Mouse (Mus musculus) ES-Bruce4 (cell line): ENCODE data around the gene Klhl21. TPM values are rescaled to one million over a fixed set of nuclear protein-coding genes. Genes with fewer than 3 reads are reported as not detected.

Source experiments
- H3K27ac ChIP-seq: 2 replicates; pipeline ENCODE4 v1.5.1; 2012; ENCODE audit warnings: low read length, inconsistent platforms; ENCODE audit not compliant: insufficient read depth
- H3K27me3 ChIP-seq: 2 replicates; pipeline ENCODE4 v1.6.1; 2012; ENCODE audit warnings: mild to moderate bottlenecking, low read length, inconsistent platforms; ENCODE audit not compliant: control insufficient read depth, poor library complexity, insufficient read depth, severe bottlenecking
- H3K36me3 ChIP-seq: 2 replicates; pipeline ENCODE4 v1.6.1; 2012; ENCODE audit warnings: inconsistent platforms, mild to moderate bottlenecking, low read length, moderate library complexity; ENCODE audit not compliant: control insufficient read depth, poor library complexity, insufficient read depth, severe bottlenecking
- H3K4me1 ChIP-seq: one replicate; pipeline ENCODE4 v1.8.1; 2011; ENCODE audit warnings: low read length; ENCODE audit not compliant: control insufficient read depth, insufficient read depth
- H3K4me3 ChIP-seq: 2 replicates; pipeline ENCODE4 v1.5.1; 2011; ENCODE audit warnings: low read depth, mild to moderate bottlenecking, low read length
- H3K9ac ChIP-seq: 2 replicates; pipeline ENCODE4 v1.6.1; 2012; ENCODE audit warnings: low read depth, mild to moderate bottlenecking, inconsistent platforms; ENCODE audit not compliant: poor library complexity, severe bottlenecking
- H3K9me3 ChIP-seq: replicated peaks from 2 replicates; pipeline ENCODE4 v1.6.1; 2012; ENCODE audit warnings: mild to moderate bottlenecking, low read length, inconsistent platforms; ENCODE audit not compliant: control insufficient read depth, poor library complexity, insufficient read depth, severe bottlenecking
- CTCF ChIP-seq: IDR thresholded peaks from one replicate; pipeline ENCODE4 v1.8.1; 2011; ENCODE audit warnings: low read depth, low read length
- EP300 ChIP-seq: IDR thresholded peaks from 2 replicates; pipeline ENCODE4 v1.6.1; 2011; ENCODE audit warnings: low read depth, low read length; ENCODE audit not compliant: insufficient read depth
- POLR2A ChIP-seq: IDR thresholded peaks from one replicate; pipeline ENCODE4 v1.8.1; 2011; ENCODE audit warnings: low read length; ENCODE audit not compliant: insufficient read depth
- polyA plus RNA-seq: library from polyadenylated mRNA; stranded (reverse); fragments of >200 nt; gene quantifications from 2 replicates; pipeline ENCODE4 v1.2.4, GENCODE M21; 2011; ENCODE audit warnings: low read depth; ENCODE audit not compliant: missing spikeins, insufficient read depth, insufficient read length

The Klhl21 gene
- polyA plus RNA-seq, 1 experiment = 24.0 TPM

- Histone ChIP-seq H3K4me1 (no peaks in the 10 kb centered on the region), H3K4me3 (peak overlapping the region; percentile 67), H3K9me3 (no peaks in the 10 kb centered on the region), H3K9ac (peak overlapping the region; percentile 72), H3K27ac (no peak overlapping the region), H3K27me3 (no peaks in the 10 kb centered on the region; the same call in 1 of the 2 replicates), H3K36me3 (peaks cover 8% of the 10 kb centered on the region)
- no peak for TF ChIP-seq EP300
- no peak for TF ChIP-seq CTCF
- no peak for TF ChIP-seq POLR2A
These were observed 11.7 kb upstream of the Klhl21 start for GRCm38 (mm10) chr4:151996951-151997222.

DNA sequence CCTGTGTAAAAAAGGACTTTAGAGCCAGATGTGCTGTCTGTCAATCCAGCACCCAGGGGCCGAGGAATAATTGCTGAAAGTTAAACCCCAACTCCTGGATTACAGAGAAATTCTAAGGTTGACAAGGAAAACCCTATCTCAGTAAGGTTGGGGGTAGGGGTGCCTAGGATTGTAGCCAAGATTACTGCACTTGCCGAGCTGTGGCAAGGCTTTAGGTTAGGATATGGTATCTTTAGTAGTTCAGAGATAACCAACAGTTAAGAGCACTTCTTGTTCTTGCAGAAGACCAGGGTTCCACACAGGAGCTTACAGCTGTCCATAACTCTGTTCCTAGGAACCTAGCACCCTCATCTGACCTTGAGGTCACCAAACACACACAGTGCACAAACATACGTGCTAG lies 10.9 kb upstream of the Klhl21 start:
- no peaks in the 10 kb centered on the region for H3K9me3 ChIP-seq
- no peak for TF ChIP-seq EP300
- no peak for TF ChIP-seq CTCF
- TF ChIP-seq POLR2A = no peak
- no peak overlapping the region for H3K9ac ChIP-seq
- H3K27ac ChIP-seq = no peak overlapping the region
- H3K4me1 ChIP-seq = no peaks in the 10 kb centered on the region
- H3K4me3 ChIP-seq = no peak overlapping the region
- no peaks in the 10 kb centered on the region; the same call in 1 of the 2 replicates for H3K27me3 ChIP-seq
- H3K36me3 ChIP-seq = 0 out of 2 replicates have a peak, but pooled peaks cover 4% of the 10 kb centered on the region

DNA sequence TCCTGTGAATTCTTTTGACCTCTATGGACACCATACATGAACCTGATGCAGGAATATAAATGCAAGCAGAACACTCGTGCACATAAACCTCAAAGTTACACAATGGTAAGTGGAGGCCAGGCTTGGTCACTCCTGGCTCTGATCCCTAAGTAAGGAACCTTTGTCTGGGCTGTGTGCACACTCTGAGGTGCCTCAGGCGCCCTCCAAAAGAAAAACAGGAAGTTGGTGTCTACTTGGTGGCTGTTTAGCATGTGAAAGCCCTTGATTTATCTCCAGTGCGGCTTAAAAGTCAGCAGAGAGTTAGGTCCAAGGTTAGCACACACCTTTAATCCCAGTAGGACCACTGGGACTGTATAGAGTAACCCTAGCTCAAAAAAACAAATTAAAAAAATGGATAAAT lies 9.1 kb upstream of the Klhl21 start:
- Histone ChIP-seq H3K9me3 (no peaks in the 10 kb centered on the region), H3K36me3 (no peaks in the 10 kb centered on the region), H3K27me3 (no peaks in the 10 kb centered on the region; the same call in 1 of the 2 replicates), H3K9ac (no peak overlapping the region), H3K4me1 (no peaks in the 10 kb centered on the region), H3K4me3 (no peak overlapping the region), H3K27ac (peak overlapping the region; percentile 88)
- TF ChIP-seq EP300 (peak; percentile 72; the same call in 1 of the 2 replicates), POLR2A (no peak), CTCF (no peak)

DNA sequence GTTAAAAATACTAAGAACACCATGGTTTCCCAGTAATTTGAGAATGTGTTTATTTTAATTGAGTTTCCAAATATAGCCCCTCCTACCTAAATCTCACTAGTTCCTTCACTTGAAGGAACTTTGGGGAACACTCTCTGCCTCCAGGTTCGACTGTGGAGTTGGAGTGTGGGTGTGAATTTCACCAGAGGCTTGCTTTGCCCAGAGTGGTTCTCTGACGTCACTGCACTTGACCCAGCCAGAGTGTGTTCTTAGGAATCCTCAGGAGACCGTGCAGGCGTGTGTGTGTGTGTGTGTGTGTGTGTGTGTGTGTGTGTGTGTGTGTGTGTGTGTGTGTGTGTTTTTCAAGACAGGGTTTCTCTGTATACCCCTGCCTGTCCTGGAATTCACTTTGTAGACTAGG lies 7.7 kb upstream of the Klhl21 start:
- no peaks in the 10 kb centered on the region for H3K4me1 ChIP-seq
- TF ChIP-seq CTCF = no peak
- TF ChIP-seq EP300 = no peak
- TF ChIP-seq POLR2A = no peak
- H3K4me3 ChIP-seq = no peak overlapping the region

DNA sequence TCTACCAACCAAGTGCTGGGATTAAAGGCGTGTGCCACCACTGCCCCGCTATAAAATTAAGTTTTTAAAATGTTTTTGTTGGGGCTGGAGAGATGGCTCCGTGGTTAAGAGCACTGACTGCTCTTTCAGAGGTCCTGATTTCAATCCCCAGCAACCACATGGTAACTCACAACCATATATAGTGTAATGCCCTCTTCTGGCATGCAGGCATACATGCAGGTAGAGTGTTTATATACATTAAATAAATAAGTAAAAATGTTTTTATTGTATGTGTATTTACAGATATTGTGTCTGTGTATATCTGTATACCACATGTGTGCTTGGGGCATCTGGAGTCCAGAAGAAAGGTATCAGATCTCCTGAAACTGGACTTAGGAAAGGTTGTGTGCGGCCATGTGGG lies 7.3 kb upstream of the Klhl21 start:
- Histone ChIP-seq H3K9ac (no peak overlapping the region), H3K27me3 (no peaks in the 10 kb centered on the region), H3K36me3 (no peaks in the 10 kb centered on the region), H3K4me1 (no peaks in the 10 kb centered on the region), H3K4me3 (no peak overlapping the region), H3K27ac (no peak overlapping the region), H3K9me3 (no peaks in the 10 kb centered on the region)
- TF ChIP-seq CTCF (no peak), POLR2A (no peak), EP300 (no peak)

More for the DNA sequence above, 7.7 kb upstream of the Klhl21 start:
- Histone ChIP-seq H3K9ac (no peak overlapping the region), H3K27ac (no peak overlapping the region), H3K27me3 (no peaks in the 10 kb centered on the region), H3K36me3 (no peaks in the 10 kb centered on the region), H3K9me3 (no peaks in the 10 kb centered on the region)

- no peak overlapping the region for H3K9ac ChIP-seq
- H3K4me1 ChIP-seq = no peaks in the 10 kb centered on the region
- no peaks in the 10 kb centered on the region for H3K27me3 ChIP-seq
- no peak overlapping the region for H3K27ac ChIP-seq
- TF ChIP-seq POLR2A = no peak
- no peak overlapping the region for H3K4me3 ChIP-seq
- no peaks in the 10 kb centered on the region for H3K36me3 ChIP-seq
- no peaks in the 10 kb centered on the region for H3K9me3 ChIP-seq
These were observed 6.5 kb upstream of the Klhl21 start for GRCm38 (mm10) chr4:152002063-152002462.
